Mouse (Mus musculus): Measurements from ENCODE around the gene Itsn1.

The Itsn1 gene

DNA sequence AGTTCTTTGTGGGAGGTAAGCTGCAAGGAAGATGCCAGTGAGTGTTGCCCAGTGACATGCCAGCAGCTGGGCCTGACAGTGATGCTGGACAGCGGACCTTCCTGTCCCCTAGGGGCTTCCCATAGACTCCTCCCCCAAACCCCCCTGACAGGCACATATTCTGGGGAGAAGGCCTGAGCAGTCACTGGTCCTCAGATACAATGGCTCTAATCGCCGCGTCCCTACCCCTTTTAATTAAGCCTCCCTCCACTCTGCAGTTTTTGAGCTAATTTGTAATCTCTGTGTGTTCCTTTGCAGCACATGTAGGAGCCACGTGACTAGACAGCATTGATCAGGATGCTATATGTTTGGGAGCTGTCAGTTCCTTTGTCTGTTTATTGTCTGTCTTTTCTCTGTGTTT lies 41.6 kb downstream of the Itsn1 start:
- no peak for DNase-seq

DNA sequence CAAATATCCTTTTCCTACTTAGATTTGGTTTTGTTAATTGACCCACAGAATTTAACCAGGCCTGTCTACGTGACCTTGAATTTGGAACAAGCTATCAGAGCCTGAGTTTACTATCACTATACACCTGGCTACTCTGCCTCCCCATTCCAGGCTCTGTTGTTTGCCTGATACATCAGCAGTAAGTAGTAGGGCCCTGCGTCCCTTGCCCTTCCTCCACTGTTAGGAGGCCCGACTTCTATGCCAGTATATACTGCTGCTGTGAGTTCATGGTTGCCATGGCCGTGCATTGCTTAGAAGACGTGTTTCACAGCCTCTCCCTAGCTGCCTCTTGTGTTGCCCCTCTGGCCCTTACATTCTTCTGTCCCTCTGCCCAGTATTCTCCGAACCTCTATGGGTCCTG lies 42.3 kb downstream of the Itsn1 start:
- no peak for DNase-seq

DNA sequence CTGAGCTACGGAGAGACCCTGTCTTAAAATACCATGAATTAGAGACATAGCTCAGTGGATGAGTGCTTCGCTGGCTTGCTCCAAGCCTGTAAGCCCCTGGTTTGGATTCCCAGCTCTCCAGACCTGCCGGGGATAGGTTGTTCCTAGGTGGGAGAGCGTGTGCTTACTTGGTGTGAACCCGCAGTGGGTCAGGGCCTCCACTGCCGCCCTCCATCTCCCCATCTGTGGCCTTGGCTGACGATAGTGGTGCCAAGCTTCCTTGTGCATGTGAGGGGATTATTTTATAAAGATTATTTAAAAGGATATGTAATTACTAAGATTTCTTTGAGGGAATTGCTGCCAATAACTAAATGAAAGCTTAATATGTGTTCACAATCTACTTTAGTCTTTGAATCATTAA lies 43.5 kb downstream of the Itsn1 start:
- no peak for DNase-seq

DNA sequence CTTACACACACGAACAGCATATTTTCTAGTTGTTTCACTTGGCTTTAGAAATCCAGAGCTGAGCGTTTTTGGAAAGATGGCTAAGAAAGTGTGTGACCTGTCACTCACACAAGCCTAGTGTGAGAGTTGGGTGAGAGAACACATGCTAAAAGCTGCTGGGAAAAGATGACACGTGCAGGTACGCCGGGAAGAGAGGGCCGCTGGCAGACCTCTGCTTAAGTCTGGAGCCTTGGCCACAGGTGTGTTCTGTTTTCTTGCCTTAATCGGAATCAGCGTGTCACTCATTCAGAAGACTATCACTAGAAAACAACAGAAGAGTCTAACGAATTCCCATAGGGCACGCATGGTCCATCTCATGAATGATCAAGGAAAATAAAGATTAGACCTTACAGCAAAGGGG lies 50.5 kb downstream of the Itsn1 start:
- no peak for DNase-seq

DNA sequence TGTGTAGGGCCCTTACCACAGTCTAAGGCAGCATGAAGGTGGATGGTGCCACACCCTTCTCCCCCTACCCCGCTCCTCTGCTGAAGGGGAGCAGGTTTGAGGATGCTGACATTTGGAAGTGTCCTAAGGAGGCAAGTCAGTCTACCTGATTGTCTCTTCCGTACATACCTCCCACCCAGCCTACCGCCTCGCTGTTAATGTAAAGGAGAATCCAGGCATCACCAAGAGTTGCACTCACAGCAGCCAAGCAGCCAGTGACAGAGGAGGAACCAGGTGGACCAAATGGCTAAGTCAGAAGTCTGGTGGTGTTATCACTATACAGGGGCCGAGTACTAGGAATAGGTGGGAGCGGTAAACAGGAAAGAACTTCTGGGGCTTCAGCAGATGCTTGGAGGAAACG lies 51.1 kb downstream of the Itsn1 start:
- DNase-seq, result no peak

DNA sequence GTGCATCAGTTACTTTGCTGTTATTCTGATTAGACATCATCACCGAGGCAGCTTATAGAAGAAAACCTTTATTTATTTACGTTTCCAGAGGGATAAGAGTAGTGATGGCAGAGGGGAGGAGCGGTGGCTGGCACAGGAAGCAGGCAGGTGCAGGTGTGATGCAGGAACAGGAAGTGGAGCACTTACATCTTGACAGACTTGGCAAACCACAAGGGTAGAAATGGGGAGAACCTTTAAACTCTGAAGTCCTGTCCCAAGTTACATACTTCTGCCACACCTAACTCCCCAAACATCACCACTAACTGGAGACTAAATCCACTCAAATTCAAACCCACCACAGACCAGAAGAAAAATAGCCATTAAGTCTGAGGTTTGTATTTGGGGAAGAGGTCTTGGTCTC lies 51.7 kb downstream of the Itsn1 start:
- no peak for DNase-seq

DNA sequence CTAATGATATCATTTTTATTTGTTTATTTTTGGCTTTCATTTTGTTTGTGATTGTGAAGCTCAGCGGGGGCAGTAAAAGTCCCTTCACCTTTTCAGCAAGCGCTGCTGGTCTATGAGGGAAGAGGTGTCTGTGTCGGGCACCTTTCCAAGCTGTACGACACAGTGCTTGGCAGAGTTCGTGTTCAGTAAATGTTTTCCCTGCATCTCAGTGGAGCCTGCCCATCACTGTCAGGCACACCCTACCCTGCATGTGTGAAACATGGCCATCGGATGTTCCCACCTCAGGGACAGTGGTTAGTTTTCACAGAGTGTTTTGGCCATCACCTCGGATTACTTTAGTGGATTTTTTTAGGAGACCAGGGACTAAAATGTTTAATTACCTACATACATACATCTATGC lies 54.1 kb downstream of the Itsn1 start:
- no peak for DNase-seq

DNA sequence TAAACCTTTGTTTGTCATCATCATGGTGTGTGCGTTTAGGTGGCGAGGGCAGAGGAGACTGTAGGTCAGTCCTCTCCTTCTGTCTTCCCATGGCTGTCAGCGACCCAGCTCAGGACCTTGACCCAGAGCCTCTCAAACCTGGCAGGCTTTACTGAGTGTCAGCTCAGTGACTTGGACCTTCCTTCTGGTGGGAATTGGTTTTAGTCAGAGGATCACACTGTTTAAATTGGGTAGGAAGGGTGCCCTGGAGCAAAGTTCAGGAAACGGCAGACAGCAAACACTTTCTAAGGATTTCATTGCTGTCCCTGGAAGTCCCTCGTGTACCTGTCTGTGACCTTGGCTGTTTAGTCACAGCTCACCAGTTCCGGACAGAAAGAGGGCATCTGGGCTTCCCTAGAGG lies 55.2 kb downstream of the Itsn1 start:
- DNase-seq, result no peak

DNA sequence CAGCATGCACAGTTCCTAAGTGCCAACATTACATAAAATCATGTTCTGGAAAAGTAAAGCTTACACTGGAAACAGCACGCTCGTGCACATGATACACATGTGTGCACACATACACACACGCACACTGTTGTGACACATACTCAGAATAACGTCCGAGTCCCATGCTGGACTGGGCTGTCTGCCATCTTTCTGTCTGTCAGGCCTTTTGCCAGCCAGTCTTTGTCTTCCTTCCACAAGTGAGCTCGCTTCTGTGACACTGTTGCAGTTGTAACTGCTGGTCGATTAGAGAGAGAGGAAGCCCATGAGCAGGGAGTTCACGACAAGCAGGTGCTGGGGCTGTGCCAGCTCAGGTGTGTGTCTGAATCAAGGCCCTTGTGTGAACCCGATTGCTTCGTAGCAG lies 57.3 kb downstream of the Itsn1 start:
- DNase-seq, result no peak

DNA sequence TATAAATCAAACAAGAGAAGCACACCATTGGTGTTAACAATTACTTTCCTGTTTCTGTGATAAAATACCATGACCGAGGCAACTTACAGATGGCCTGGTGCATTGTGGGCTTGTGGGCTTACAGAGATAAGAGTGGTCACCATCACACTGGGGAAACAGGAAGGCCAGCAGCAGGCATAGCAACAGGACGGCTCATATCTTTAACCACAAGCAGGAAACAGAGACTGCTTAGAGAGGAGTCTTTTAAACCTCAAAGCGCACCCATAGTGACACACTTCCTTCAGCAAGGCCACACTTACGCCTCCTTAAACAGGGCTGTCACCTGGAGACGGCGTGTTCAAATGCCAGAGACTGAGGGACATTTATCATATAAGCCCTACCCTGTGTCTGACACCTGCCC lies 60.6 kb downstream of the Itsn1 start:
- no peak for DNase-seq

DNA sequence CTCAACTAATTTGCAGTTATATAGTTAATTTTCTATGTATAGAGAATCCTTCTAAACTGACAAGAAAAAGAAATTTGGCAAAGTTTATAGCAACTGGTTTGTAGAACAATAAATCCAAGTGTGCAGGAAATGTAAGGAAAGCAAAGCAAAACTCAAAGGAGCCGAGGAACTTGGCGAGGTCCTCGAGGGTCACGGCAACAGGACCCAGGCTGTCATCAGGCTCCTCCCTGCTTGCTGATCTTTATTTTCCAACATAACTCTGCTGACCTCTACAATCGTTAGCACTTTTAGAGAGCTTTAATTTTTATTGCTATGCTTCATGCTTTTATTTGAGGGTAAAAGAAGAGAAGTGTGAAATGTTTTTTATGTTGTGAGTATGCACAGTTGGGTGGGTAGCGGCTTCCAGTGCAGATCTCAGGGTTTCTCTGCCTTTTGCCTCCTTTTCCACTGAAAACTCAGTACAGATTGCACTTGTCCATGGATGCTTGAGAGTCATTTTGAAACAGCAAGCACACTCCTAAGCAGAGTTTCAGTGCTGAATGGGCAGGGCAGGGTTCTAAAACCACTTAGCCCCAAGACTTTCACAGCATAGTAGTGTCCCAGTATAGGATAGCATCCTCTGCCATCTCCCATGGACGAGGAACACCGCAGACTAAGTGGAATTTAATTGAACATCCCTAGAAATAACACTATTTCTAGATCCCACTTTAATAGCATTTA lies 63.6 kb downstream of the Itsn1 start:
- no peak for DNase-seq

DNA sequence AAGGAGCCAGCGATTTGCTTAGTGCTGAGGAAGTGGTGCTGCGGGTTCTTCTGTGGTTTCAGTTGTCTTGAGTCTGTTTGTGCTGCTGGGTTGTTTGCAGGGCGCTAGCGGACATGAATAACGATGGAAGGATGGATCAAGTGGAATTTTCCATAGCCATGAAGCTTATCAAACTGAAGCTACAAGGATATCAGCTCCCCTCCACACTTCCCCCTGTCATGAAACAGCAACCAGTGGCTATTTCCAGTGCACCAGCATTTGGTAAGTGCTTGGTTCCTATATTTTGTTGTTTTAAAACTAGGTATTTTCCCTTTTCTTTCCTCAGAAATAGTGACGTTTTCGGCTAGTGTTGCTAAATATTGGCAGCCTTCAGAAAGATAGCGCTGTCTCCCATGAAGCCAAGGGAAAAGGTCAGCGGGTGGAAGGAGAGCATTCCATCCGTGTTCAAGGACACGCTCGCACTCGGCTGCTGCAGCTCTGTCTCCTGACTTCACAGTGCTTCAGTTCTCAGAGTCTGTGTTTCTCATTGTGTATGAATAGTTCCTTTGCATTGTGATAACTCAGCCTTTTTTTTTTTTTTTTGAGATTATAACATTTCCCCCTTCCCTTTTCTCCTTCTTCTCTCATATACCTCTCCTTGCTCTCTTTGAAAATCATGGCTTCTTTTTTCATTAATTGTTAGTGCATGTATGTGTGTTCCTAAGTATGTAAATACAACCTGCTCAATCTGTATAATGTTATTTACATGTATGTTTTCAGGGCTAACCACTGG lies 64.6 kb downstream of the Itsn1 start:
- DNase-seq, result no peak

DNA sequence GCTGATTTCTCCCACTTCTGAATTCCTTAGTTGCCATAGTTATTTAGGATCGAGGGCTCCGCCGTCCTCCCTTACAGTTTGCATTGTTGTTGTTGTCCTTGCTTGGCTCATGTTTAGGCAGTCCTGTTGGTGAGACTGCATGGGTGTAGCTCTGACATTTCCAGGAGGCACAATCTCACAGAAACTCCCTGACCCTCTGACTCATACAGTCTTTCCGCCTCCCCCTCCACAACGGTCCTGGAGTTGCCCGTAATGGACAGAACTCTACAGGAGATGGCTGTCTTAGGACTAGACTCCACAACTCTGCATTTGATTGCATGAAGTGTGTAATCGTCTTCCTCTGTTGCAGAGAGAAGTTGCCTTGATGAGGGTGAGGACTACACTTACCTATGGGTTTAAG lies 65.2 kb downstream of the Itsn1 start:
- DNase-seq, result no peak

DNA sequence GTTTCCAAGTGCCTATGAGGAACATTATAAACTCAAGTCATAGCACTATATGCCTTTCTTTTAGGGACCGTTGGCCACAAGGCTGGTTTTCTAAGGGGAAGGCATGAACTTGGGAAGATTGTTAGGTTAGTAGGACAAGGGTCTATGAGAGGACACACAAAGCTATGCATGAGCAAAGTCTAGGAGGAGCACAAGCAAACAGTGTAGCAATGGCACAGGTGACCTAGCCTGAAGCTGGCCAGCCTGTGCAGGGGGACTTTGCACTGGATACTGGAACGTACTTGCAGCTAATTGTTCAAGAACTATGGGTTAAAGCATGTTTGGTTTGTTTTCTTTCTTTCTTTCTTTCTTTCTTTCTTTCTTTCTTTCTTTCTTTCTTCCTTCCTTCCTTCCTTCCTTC lies 66.0 kb downstream of the Itsn1 start:
- no peak for DNase-seq

DNA sequence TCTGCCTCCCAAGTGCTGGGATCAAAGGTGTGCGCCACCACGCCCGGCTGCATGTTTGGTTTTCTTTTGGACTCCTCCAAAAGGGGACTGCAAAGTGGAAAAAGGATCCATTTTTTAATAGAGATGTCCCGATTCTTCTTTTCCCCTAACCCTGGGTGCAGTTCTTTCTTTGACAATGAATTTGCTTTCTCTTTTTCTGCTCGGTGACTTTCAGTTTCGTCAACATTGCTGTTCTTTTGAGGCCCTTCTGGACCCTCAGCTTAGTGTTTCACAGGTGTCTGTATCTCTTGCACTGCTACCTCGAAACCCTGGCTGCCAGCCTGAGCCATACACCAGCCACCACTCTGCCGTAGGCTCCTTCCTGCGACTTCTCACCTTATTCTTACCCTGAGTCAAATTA lies 66.5 kb downstream of the Itsn1 start:
- no peak for DNase-seq

DNA sequence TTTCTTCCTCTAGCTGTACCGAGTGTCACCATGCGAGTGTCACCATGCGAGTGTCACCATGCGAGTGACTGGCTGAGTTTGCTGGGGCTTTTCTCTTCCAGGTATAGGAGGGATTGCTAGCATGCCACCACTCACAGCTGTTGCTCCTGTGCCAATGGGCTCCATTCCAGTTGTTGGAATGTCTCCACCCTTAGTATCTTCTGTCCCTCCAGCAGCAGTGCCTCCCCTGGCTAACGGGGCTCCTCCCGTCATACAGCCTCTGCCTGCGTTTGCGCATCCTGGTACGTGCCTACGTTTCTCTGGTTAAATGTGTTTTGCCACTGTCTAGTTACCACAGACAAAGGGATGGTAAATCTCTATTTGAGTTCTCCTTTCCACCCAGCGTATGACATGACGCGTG lies 72.3 kb downstream of the Itsn1 start:
- no peak for DNase-seq

DNA sequence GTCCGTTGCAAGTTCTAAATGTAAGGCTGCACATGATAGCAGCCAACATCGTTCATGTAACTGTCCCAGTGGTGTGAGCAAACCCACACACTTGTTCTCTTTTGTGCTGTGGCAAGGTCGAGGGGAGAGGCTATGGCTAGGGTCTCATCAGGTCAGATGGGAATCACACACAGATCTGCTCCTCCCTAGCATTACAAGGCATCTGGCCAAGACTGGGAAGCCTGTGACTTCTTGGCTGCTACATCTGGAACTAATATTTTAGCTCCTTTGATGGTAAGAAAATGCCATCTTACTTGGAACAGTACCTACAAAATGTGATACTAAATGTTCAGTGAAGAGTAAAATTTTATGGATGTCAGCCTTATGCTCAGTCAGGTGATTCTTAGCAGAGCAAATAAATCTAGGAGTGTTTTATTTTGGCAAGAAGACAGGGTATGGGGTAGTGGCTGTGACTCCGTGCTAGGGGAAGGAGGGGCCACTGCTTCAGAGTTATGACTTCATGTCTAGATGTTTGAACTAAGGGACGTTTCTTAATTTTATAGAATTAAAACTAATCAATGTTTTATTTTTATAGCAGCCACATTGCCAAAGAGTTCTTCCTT lies 73.5 kb downstream of the Itsn1 start:
- DNase-seq, result no peak

DNA sequence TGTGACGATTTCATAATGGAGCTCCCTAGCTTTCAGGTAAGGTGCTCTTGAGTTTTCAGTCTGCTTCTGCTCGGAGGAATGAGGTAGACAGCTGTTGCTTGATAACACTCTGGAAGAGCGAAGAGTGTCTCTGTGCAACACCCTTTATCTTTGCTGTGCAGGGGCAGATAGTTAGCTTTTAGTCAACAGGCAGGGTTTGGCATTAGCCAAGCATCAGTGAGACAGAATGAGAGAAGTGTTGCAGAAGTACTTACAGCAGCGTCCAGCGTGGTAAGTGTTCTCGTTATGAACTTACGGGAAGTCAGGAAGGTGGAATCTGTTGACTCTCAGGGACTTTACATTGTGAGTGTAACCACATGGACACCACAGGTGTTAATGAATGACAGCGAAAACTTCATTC lies 75.3 kb downstream of the Itsn1 start:
- DNase-seq, result no peak

DNA sequence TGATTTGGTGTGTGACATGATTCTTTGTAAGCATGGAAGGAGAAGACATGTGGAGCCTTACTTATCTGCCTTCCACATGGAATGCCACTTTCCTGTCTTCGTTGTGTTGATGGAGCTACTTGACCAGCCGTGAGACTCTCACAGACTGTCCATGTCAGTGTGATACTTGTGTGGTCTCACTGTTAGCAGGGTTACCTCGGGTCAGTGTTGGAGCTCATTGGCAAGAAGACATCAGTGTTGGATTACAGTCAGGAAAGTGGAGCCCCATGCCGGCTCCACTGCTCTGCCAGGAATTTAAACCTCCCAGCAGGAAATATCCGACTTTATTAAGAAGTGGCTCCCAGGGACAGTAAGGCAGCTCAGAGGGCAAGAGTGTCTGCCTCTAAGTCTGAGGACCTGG lies 75.8 kb downstream of the Itsn1 start:
- DNase-seq, result no peak

DNA sequence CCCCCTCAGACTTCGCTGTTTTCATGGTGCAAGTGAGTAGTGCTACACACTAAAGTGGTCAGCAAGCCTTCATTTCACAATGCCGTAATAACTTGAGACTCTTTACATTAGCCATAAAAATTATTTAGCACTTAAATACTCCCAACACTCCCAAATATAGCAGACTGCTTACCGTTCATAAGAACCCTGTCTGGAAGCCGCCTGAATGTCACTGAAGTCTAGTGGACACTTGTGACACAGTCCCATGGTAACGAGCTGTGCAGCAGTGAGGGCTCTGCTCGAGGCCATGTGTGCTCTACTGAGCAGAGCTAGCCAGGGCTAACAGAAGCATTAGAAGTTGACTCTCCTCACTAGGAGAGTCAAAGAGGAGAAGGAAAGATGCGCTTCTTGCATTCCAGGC lies 81.2 kb downstream of the Itsn1 start:
- DNase-seq, result no peak

DNA sequence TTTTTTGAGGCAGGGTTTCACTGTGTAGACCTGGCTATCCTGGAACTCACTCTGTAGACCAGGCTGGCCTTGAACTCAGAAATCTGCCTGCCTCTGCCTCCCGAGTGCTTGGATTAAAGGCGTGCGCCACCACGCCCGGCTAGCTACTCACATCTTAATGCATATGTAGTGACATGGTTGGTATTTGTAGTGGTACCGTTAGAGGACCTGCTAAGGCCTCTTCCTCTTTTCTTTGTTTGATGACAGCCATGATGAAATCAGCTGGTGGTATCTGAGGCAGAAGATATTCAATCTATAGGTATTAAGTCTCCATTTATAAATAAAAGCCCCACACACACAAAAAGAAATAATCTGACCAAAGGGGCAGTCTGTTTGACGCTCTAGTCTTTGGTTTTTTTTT lies 82.3 kb downstream of the Itsn1 start:
- DNase-seq, result no peak

DNA sequence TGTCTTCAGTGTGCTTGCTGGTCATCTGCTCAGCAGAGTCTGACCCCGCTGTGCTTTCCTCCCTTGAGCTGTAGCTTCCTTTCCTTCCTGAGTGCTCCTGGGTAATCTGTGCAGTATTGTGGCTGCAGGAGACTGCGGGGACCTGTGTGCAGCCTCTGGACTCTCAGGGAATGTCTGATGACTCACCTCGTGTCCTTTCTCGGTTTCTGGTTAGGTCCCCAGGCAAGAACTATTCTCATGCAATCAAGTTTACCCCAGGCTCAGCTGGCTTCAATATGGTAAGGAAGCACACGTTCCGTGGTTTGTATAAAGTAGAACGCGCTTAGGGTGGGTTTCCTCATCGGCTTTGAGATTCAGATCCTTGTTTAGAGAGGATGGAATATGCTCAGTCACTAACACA lies 82.8 kb downstream of the Itsn1 start:
- DNase-seq, result no peak

DNA sequence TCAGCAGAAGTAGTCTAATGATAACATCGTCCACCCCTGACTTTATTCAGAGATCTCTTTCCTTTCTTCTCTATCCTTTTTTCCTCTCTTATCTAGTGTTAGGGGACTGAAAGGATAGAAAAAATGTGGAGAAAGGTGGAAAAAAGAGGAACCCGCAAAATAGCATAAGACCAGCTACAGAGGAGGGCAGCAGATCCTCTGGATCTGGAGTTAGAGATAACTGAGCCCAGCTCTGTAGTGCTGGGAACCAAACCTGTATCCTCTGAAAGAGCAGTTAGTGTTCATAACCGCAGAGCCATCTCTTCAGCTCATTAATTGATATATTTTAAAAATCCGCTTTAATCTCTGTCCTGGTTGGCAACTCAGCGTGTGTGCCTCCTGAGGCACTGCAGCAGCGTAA lies 84.5 kb downstream of the Itsn1 start:
- DNase-seq, result no peak

DNA sequence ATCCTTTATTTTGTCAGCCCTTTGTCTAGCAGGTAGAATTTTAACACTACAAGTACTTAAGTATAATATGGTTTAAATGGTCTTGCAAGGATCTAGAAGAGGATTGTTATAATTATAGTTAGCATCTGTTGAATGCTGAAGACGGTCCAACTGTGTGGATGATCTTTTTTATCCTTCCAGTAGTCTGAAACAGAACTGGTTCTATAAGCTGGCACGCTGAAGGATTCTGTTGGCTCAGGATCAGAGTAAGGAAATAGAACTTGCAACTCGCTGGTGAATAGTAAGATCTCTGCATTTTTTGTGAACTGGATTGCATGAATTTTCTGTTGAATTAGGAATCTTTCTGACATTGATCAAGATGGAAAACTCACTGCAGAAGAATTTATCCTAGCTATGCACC lies 86.0 kb downstream of the Itsn1 start:
- DNase-seq, result no peak

DNA sequence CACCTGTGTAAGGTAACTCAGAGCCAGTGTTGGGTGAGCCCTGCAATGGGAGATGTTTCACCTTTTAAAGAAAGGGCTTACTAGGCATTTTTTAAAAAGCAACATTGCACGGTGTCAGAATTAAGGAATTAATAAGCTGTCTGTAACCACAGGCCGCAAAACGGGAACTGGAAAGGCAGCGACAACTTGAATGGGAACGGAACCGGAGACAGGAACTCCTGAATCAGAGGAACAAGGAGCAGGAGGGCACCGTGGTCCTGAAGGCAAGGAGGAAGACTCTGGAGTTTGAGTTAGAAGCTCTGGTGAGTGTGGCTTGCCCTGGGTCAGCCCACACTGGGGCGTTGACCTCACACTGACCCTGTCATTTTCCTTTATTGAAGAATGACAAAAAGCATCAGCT lies 91.2 kb downstream of the Itsn1 start:
- no peak for DNase-seq

Data from right cerebral cortex, postnatal 14 days (tissue).